Mouse (Mus musculus): ENCODE measurements around the gene Papln. TPM values are rescaled to one million over a fixed set of nuclear protein-coding genes. Genes with fewer than 3 reads are reported as not detected.

Gene Papln
- total RNA-seq, 2 experiments from 2014 or later, result 2.4 to 3.7 TPM

GRCm38 (mm10) chr12:83803641-83804040, 40.2 kb downstream of the Papln start:
- DNase-seq (ENCODE audit: low spot score in 2 of 2), result no peak

- DNase-seq (ENCODE audit: low spot score in 2 of 2), result no peak
Observed at GRCm38 (mm10) chr12:83811901-83812300, 48.5 kb downstream of the Papln start.

GRCm38 (mm10) chr12:83816616-83817015, 53.2 kb downstream of the Papln start:
- no peak for DNase-seq (ENCODE audit: low spot score in 2 of 2)

DNA sequence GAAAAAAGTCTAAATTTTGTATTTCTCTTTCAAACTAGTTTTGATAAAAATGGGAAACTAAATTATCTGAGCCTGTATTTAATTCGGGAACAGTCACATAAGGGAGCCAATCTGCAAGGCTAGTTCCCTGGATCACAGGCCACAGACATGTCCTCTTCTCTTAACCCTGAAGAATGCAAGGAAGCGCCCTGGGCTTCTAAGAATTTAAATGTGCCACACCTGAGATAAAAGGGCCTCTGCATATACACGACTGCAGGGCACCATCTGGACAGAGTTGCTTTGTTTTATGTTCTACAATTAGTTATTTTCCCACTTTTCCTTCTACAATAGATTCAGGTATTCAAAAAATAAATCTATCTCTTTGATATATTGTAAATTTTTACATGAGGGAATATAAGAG, 67.0 kb downstream of the Papln start:
- no peak for DNase-seq (ENCODE audit: low spot score in 2 of 2)

DNA sequence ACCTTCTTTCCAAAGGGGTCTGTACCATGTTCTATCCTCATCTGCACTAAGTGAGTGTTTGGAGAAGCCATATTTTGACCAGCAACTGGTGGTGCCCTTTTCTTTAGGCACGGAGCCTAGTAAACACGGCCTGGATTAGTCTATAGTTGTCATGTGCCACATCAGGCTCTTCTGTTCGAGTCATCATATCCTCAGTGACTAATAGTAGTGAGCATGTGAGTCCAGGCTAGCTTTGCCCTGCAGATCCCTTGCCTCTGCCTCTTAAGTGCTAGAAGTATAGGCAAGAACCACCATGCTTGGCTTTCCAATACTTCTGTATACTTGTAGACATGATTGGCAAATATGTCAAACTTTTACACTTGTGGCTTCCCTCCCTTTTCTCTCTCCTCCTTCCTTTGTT, 70.5 kb downstream of the Papln start:
- DNase-seq (ENCODE audit: low spot score in 2 of 2), result no peak

GRCm38 (mm10) chr12:83841409-83842190, 78.2 kb downstream of the Papln start:
- DNase-seq (ENCODE audit: low spot score in 2 of 2), result no peak

Other genes with a start within 250 kb of the Papln start
- 10 to 100 TPM; 26.3 to 28.4 TPM for gene Dcaf4, start 243.2 kb upstream of the Papln start, total RNA-seq (2021)
- 10 to 100 TPM; 45.9 to 48.2 TPM for gene Zfyve1, start 166.4 kb upstream of the Papln start, total RNA-seq (2021)
- 100 to 1,000 TPM in 1 of 2 experiments, 10 to 100 TPM in 1; 92.2 to 103 TPM for gene Rbm25, start 132.4 kb upstream of the Papln start, total RNA-seq (2021)
- gene Psen1, start 75.5 kb upstream of the Papln start, total RNA-seq (2021), result 10 to 100 TPM; 67.9 to 73.2 TPM
- gene Numb, start 158.3 kb downstream of the Papln start, total RNA-seq (2021), result 10 to 100 TPM; 38.0 TPM
- 10 to 100 TPM; 15.7 to 16.9 TPM for gene Riox1, start 187.0 kb downstream of the Papln start, total RNA-seq (2021)
- gene Heatr4, start 221.2 kb downstream of the Papln start, total RNA-seq (2021), result under 1 TPM in 1 of 2 experiments, not detected in 1; 0.10 TPM
- gene Acot2, start 224.2 kb downstream of the Papln start, total RNA-seq (2021), result 10 to 100 TPM; 15.8 to 17.2 TPM
- gene Acot1, start 245.9 kb downstream of the Papln start, total RNA-seq (2021), result 10 to 100 TPM; 21.0 to 28.4 TPM